Mouse (Mus musculus) ES-Bruce4 (cell line): Measurements from ENCODE around the gene Dynll1.

ENCODE experiments used
- CTCF ChIP-seq: IDR thresholded peaks from one replicate; pipeline ENCODE4 v1.8.1; 2011; ENCODE audit warnings: low read depth, low read length
- EP300 ChIP-seq: IDR thresholded peaks from 2 replicates; pipeline ENCODE4 v1.6.1; 2011; ENCODE audit warnings: low read depth, low read length; ENCODE audit not compliant: insufficient read depth
- POLR2A ChIP-seq: IDR thresholded peaks from one replicate; pipeline ENCODE4 v1.8.1; 2011; ENCODE audit warnings: low read length; ENCODE audit not compliant: insufficient read depth

- TF ChIP-seq CTCF (no peak), EP300 (no peak), POLR2A (no peak)
Measured at GRCm38 (mm10) chr5:115326875-115327609, 26.2 kb upstream of the Dynll1 start, which contains the start of gene Srsf9.
